Mouse (Mus musculus): Measurements from ENCODE around the gene Cep128.
"Not testable (repeated sequence)": the region's sequence is repeated elsewhere in the genome, so short reads cannot be mapped to it uniquely, and the experiment has no call there.

The Cep128 gene

GRCm38 (mm10) chr12:91063337-91064015 is 320.7 kb downstream of the Cep128 start:
- no peak for DNase-seq (ENCODE audit: low read depth)

- no peak for DNase-seq (ENCODE audit: low read depth)
Observed at GRCm38 (mm10) chr12:91062681-91063080, 321.5 kb downstream of the Cep128 start.

- no peak for DNase-seq (ENCODE audit: low read depth)
Observed at GRCm38 (mm10) chr12:91059704-91060318, 324.4 kb downstream of the Cep128 start.

GRCm38 (mm10) chr12:91056885-91057284 is 327.3 kb downstream of the Cep128 start:
- DNase-seq (ENCODE audit: low read depth) = no peak

GRCm38 (mm10) chr12:91052301-91052700 is 331.9 kb downstream of the Cep128 start:
- no peak for DNase-seq (ENCODE audit: low read depth)

GRCm38 (mm10) chr12:91050593-91051325 is 333.4 kb downstream of the Cep128 start:
- DNase-seq (ENCODE audit: low read depth) = no peak

GRCm38 (mm10) chr12:91041363-91041762 is 342.8 kb downstream of the Cep128 start:
- no peak for DNase-seq (ENCODE audit: low read depth)

GRCm38 (mm10) chr12:91040267-91040905 is 343.8 kb downstream of the Cep128 start:
- DNase-seq (ENCODE audit: low read depth) = no peak

GRCm38 (mm10) chr12:91029116-91029515 is 355.1 kb downstream of the Cep128 start:
- DNase-seq (ENCODE audit: low read depth) = no peak

- peak; percentile 62 for DNase-seq (ENCODE audit: low read depth)
Observed at GRCm38 (mm10) chr12:91027681-91028080, 356.5 kb downstream of the Cep128 start.

- no peak for DNase-seq (ENCODE audit: low read depth)
Observed at GRCm38 (mm10) chr12:91027100-91027499, 357.1 kb downstream of the Cep128 start.

- DNase-seq (ENCODE audit: low read depth) = no peak
Observed at GRCm38 (mm10) chr12:91015075-91015474, 369.1 kb downstream of the Cep128 start.

GRCm38 (mm10) chr12:91013043-91013442 is 371.2 kb downstream of the Cep128 start:
- DNase-seq (ENCODE audit: low read depth) = no peak

GRCm38 (mm10) chr12:91012184-91012583 is 372.0 kb downstream of the Cep128 start:
- no peak for DNase-seq (ENCODE audit: low read depth)

- no peak for DNase-seq (ENCODE audit: low read depth)
Observed at GRCm38 (mm10) chr12:91008736-91009135, 375.5 kb downstream of the Cep128 start.

GRCm38 (mm10) chr12:91008170-91008569 is 376.0 kb downstream of the Cep128 start:
- DNase-seq (ENCODE audit: low read depth) = no peak

GRCm38 (mm10) chr12:90997539-90997938 is 386.7 kb downstream of the Cep128 start:
- no peak for DNase-seq (ENCODE audit: low read depth)

GRCm38 (mm10) chr12:90993331-90993730 is 390.9 kb downstream of the Cep128 start:
- DNase-seq (ENCODE audit: low read depth) = no peak

- peak; percentile 41 for DNase-seq (ENCODE audit: low read depth)
Observed at GRCm38 (mm10) chr12:90987782-90988181, 396.4 kb downstream of the Cep128 start.

- DNase-seq (ENCODE audit: low read depth) = no peak
Observed at GRCm38 (mm10) chr12:90987259-90987658, 396.9 kb downstream of the Cep128 start.

GRCm38 (mm10) chr12:90982018-90982417 is 402.2 kb downstream of the Cep128 start:
- DNase-seq (ENCODE audit: low read depth) = peak; percentile 14

- DNase-seq (ENCODE audit: low read depth) = not testable (repeated sequence)
Observed at GRCm38 (mm10) chr12:90976406-90976805, 407.8 kb downstream of the Cep128 start.

- DNase-seq (ENCODE audit: low read depth) = no peak
Observed at GRCm38 (mm10) chr12:90975429-90975828, 408.8 kb downstream of the Cep128 start.
